Mouse (Mus musculus) spleen, embryonic (tissue): ENCODE measurements around the gene Trp63.

ENCODE experiments used
- CTCF ChIA-PET: fragments of 350-600 bp; sonication (Branson Sonifier 250); formaldehyde crosslinking; loops from one replicate; lab custom pipeline; 2022; lab: Charles Lee

Gene Trp63

DNA sequence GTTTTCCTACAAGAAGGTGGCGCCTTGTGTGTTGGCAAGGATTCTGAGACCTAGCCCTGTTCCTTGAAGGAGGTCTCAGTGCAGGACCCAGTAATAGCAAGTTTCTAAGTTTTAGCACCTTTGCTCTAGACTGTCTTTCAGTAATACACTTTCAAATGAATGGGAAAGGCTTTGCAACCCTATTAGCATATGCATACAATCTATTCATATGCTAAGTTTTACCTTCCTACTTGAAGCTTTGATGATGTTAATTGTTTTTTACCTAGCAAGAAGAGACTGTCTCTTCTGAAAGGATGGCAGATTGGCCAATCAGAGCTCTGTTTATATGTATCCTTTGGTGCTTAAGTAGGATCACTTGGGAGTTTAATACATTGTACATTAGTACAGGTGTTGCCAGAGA is 187.9 kb downstream of the Trp63 start:
- CTCF ChIA-PET = no interaction called here

DNA sequence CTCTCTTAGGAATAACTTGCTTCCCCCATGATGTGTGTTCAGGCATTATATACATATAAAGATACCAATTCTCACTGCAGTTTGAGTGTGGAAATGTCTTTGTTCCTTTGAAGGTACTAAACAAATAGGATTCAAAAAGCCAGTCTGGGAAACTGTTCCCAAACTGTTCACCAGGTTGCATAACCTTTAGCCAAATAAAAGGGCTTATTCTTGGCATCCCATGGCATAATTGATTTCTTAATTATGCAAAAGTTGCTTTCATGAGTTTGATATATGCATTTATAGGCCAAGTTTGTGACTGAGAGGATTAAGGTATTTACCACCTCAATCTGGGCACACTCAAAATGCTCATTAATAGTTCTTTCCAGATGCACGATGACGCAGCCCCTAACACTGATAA is 192.1 kb downstream of the Trp63 start:
- CTCF ChIA-PET = no interaction called here

DNA sequence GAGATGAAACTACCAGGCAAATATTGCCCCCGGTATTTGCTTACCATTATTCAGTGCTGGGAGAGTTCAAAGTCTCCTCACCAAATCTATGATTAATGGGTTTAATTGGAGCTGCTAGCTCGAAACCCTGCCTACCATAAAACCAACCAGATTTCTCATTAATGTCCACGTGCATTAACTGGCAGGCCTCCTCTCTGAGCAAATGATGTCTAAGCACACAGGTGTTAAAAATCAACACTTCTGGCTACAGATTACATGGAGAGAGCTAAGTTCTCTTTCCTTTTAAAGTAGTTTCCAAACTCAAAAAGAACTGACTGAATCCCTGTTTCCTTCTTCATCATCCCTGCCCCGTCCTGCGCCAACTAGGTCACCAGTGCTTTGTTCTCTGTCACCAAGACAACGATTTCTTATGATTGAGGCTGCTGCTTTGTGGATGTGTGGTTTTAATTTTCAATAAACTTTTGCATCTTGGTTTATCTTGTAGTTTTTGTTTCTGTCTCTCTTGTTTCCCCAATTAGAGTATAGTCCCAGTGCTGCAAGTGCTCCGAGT is 193.9 kb downstream of the Trp63 start:
- CTCF ChIA-PET = no interaction called here

DNA sequence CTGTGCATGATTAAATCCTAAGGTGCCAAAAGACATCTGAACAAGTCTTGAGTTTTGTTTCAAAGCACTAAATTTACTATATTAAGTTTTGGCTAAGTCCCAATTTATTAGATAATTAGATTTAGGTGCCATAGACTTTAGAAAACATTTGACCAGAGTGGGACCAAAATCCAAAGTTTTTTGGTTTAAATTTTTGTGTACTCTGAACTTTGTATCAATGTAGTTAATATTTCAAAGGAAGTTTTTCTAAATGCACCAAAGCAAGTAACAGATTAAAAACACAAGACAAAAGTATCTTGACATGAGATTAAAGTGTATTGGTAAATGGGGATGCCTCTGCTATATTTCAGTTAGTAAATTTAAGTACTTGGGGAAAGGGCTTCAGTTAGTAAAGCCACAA is 194.6 kb downstream of the Trp63 start:
- CTCF ChIA-PET = no interaction called here

DNA sequence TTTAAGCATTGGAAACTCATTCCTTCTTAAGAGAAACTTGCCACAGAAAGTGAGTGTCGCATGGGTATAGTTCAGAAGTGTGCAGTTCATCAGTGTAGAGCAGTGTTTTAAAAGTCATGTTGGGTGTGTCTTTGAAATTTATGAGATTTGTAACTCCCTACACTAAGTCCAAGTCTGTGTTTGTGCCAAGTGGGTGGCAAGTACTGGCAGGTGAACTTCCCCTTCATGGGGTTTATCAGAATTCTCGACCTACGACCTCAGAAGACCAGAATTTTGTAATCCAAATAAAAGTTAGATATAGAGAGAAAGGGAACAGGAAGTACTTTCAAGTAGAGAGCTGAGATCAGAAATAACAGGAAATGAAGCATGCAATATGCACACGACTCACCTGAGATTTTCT is 215.5 kb downstream of the Trp63 start:
- CTCF ChIA-PET = no interaction called here

DNA sequence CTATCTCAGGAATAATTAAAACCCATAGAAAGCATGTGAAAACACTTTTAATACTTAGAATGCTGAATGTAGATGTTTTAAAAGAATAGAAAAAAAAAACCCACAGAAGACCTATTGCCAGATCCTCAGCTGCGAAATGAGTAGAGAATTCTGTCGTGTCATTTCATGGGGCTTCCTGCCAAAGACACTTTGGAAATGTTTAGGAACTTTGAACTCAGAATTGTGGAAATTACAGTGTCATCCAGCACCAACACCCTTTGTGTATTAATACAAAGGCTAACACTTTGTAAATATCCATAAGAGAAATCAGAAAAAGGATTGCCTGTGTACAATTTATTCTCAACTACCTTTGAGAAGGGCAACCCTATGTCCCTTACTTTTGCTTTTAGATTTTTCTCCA is 216.1 kb downstream of the Trp63 start:
- CTCF ChIA-PET = no interaction called here

DNA sequence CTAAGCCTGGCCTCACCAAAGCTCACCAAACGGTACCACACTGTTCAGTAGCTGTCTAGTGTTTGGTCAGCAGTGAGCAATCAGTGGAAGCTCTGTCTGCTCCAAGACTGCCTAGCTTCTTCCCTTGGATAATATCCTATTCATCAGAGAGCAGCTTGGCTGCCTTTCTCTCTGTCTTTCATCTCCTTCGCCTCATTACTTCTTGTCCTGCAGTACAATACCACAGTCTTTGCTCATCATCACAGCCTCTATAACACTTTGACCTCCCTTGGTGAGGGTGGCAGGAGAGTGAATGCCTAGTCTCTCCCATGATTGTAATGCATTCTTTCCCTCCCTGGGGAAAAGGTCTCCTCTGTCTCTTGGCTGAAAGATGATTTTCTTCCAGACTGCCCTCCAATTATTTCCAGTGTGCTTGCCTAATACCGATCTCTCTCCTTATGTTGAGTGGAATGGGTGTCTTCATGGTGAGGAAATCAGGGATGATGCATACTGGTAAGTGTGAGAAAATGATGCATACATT is 216.9 kb downstream of the Trp63 start:
- CTCF ChIA-PET = no interaction called here

DNA sequence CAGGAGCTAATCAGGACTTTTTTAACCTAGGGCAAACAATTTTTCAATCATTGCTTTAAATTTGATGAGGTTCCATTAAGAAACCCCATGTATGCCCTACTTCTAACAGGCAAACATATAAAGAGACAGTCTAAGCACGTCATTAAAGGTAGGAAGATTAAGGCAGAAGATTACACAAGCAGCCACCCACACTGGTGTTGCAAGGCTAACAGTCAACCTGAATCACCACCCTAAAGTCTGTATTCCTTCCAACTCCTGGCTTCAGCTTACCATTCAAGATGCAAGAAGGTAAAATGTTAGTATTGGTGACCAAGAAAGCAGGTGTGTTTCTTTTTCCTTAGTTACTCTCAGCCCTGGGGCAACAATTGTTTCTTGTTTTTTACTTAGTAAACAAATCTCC is 228.6 kb downstream of the Trp63 start:
- CTCF ChIA-PET = no interaction called here

DNA sequence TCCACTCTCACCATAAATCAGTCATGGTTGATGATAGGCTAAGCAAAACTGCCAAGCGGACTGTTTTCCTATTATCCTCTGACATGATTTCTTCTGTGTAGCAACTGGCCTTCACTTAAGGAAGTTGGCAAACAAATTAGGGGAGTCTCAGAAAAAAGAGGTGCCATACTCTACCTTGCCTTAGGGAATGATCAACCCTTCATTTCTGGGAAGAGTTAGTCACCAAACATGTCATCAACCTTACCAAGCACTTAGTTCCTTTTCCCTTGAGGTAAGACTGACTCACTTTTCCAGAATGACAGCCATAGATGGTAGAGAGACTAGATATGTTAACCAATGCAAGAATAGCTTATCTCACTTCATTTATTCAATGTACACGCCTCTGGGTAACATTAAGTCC is 250.6 kb downstream of the Trp63 start:
- CTCF ChIA-PET = no interaction called here
